20 mouse cellular contexts compared by ENCODE assay signal in genomic region chr13:29641200-29641599, GRCm38 (mm10).
DNase-seq lines count a peak whose midpoint lies in the region; ATAC-seq and TF ChIP-seq lines count a peak whose summit lies in the region.
"Had no signal": no experiment of that assay in that cellular context is flagged by ENCODE, and none has a peak within 500 bp of the region (broad histone marks: within the 10 kb centered on the region; RNA-seq: fewer than 3 reads in every experiment).

No protein-coding gene starts in this region.

- no peak overlapping the region for H3K4me3 ChIP-seq in liver, embryonic 13.5 days (replicated peaks)
- H3K4me3 ChIP-seq in intestine, embryonic 15.5 days (replicated peaks): no peak overlapping the region
- H3K4me3 ChIP-seq in limb, embryonic 10.5 days: no peak overlapping the region
- no peak overlapping the region for H3K4me3 ChIP-seq in liver, postnatal 0 days (ENCODE audit: low read depth, low read length)
- H3K4me3 ChIP-seq: embryonic facial prominence, embryonic 12.5 days; forebrain, embryonic 15.5 days; heart, adult 2 months; heart, embryonic 15.5 days had no signal

- 0 out of 2 replicates have a peak, but pooled peaks cover 8% of the 10 kb centered on the region for H3K4me1 ChIP-seq in liver, embryonic 13.5 days (replicated peaks)
- H3K4me1 ChIP-seq in intestine, embryonic 15.5 days (replicated peaks): no peaks in the 10 kb centered on the region
- H3K4me1 ChIP-seq in limb, embryonic 10.5 days: peaks cover 33% of the 10 kb centered on the region
- peaks cover 20% of the 10 kb centered on the region for H3K4me1 ChIP-seq in liver, postnatal 0 days (ENCODE audit: insufficient read depth)
- H3K4me1 ChIP-seq: embryonic facial prominence, embryonic 12.5 days; forebrain, embryonic 15.5 days had no signal

- intact Hi-C loops in left cerebral cortex, postnatal 25 days (cut with DNase I): no loop called here

- WGBS in liver, embryonic 13.5 days (ENCODE audit: insufficient replicate concordance): 74% methylated on average over 5 of the region's 5 CpGs
- WGBS in intestine, embryonic 15.5 days: 64% methylated on average over 5 of the region's 5 CpGs
- WGBS in limb, embryonic 10.5 days: 87% methylated on average over 5 of the region's 5 CpGs
- WGBS in liver, postnatal 0 days (ENCODE audit: insufficient replicate concordance): 65% methylated on average over 5 of the region's 5 CpGs

- no peak overlapping the region for H3K4me2 ChIP-seq in liver, embryonic 13.5 days
- H3K4me2 ChIP-seq in intestine, embryonic 15.5 days (replicated peaks): no peak overlapping the region
- H3K4me2 ChIP-seq in liver, postnatal 0 days (ENCODE audit: low read depth, low read length): no peak overlapping the region
- H3K4me2 ChIP-seq: embryonic facial prominence, embryonic 12.5 days; forebrain, embryonic 15.5 days; heart, embryonic 11.5 days; heart, embryonic 15.5 days; hindbrain, embryonic 14.5 days had no signal

- no peak for TF ChIP-seq CTCF in liver, postnatal 0 days (IDR thresholded peaks at IDR 0.05; ENCODE audit: low read depth)

- no peak overlapping the region for H3K9ac ChIP-seq in liver, embryonic 13.5 days
- H3K9ac ChIP-seq in intestine, embryonic 15.5 days: no peak overlapping the region
- H3K9ac ChIP-seq in liver, postnatal 0 days (replicated peaks): no peak overlapping the region
- H3K9ac ChIP-seq: embryonic facial prominence, embryonic 12.5 days; forebrain, embryonic 15.5 days; heart, embryonic 15.5 days; hindbrain, embryonic 14.5 days had no signal

- no peaks in the 10 kb centered on the region for H3K27me3 ChIP-seq in liver, embryonic 13.5 days
- no peaks in the 10 kb centered on the region for H3K27me3 ChIP-seq in intestine, embryonic 15.5 days (replicated peaks)
- no peaks in the 10 kb centered on the region for H3K27me3 ChIP-seq in limb, embryonic 10.5 days (ENCODE audit: low read depth, poor library complexity, severe bottlenecking)
- H3K27me3 ChIP-seq in liver, postnatal 0 days (ENCODE audit: insufficient read depth, low read length): no peaks in the 10 kb centered on the region
- H3K27me3 ChIP-seq: embryonic facial prominence, embryonic 12.5 days; forebrain, embryonic 15.5 days; heart, embryonic 15.5 days had no signal

- DNase-seq in liver, embryonic 13.5 days: no peak
- DNase-seq in liver: no peak
- DNase-seq in limb, embryonic 10.5 days (ENCODE audit: low spot score): no peak
- DNase-seq in liver, postnatal 0 days: no peak
- DNase-seq in adrenal gland, postnatal 25 days: no peak
- DNase-seq in left cerebral cortex, postnatal 25 days (ENCODE audit: low spot score in 2 of 2): no peak
- DNase-seq: adrenal gland, adult 2 months; adrenal gland, postnatal 36 days; cerebellum, adult 2 months; cerebellum, postnatal 10 days; embryo, embryonic 11 days; gastrocnemius, postnatal 14 days; heart, adult 2 months; heart, postnatal 14 days had no signal

- TF ChIP-seq EP300 in liver, postnatal 0 days (IDR thresholded peaks at IDR 0.05; ENCODE audit: low read depth): 0 out of 2 replicates have a peak, but pooled peaks have one; percentile 21

- ATAC-seq in liver, embryonic 13.5 days (ENCODE audit: low read depth): peak; percentile 64
- peak; percentile 34; the same call in 1 of the 2 replicates for ATAC-seq in intestine, embryonic 15.5 days
- ATAC-seq in liver, postnatal 0 days: peak; percentile 88
- ATAC-seq: forebrain, embryonic 15.5 days had no signal

- H3K9me3 ChIP-seq in liver, embryonic 13.5 days (replicated peaks): no peaks in the 10 kb centered on the region
- no peaks in the 10 kb centered on the region for H3K9me3 ChIP-seq in intestine, embryonic 15.5 days
- no peaks in the 10 kb centered on the region for H3K9me3 ChIP-seq in limb, embryonic 10.5 days (replicated peaks)
- H3K9me3 ChIP-seq in liver, postnatal 0 days (ENCODE audit: low read length): no peaks in the 10 kb centered on the region
- H3K9me3 ChIP-seq: embryonic facial prominence, embryonic 12.5 days; forebrain, embryonic 15.5 days; heart, embryonic 15.5 days had no signal

- H3K36me3 ChIP-seq in liver, embryonic 13.5 days: no peaks in the 10 kb centered on the region
- no peaks in the 10 kb centered on the region for H3K36me3 ChIP-seq in intestine, embryonic 15.5 days
- H3K36me3 ChIP-seq in limb, embryonic 10.5 days: no peaks in the 10 kb centered on the region
- H3K36me3 ChIP-seq in liver, postnatal 0 days (replicated peaks; ENCODE audit: insufficient read depth, low read length): no peaks in the 10 kb centered on the region
- H3K36me3 ChIP-seq: embryonic facial prominence, embryonic 12.5 days; forebrain, embryonic 15.5 days; heart, embryonic 15.5 days had no signal

- no peak overlapping the region for H3K27ac ChIP-seq in liver, embryonic 13.5 days
- no peak overlapping the region for H3K27ac ChIP-seq in intestine, embryonic 15.5 days
- H3K27ac ChIP-seq in limb, embryonic 10.5 days: peak overlapping the region; percentile 26; the same call in 1 of the 2 replicates
- 0 out of 2 replicates have a peak overlapping the region, but pooled peaks have one; percentile 29 for H3K27ac ChIP-seq in liver, postnatal 0 days (ENCODE audit: low read depth)
- H3K27ac ChIP-seq: embryonic facial prominence, embryonic 12.5 days; forebrain, embryonic 15.5 days; heart, adult 2 months; heart, embryonic 15.5 days; hindbrain, embryonic 14.5 days had no signal

Comparison
In these comparisons a context has a peak if more than half of its experiments do, and no peak if none do; other contexts are left out.
1. H3K27ac ChIP-seq: peak in limb, embryonic 10.5 days (single experiment) and liver, postnatal 0 days (single experiment); none in liver, embryonic 13.5 days (single experiment) and intestine, embryonic 15.5 days (single experiment).
2. ATAC-seq: peak in every context shown above with its lines; median percentile 88 in liver, postnatal 0 days; 64 in liver, embryonic 13.5 days; 34 in intestine, embryonic 15.5 days.